Mouse (Mus musculus) stomach, embryonic 16.5 days (tissue): ENCODE measurements at regions not wholly inside any gene's neighbourhood (a gene's known extent, or its start where the extent isn't known, plus 50 kb on each side); places are given as distances from the start of the nearest gene placed in this dataset.
A peak's percentile ranks its signal among the peaks of the same experiment; 100 is the strongest.

Experiments used
- ATAC-seq: fragments of 200-750 bp; cut with Nextera tagmentation; 2 replicates; pipeline ENCODE4 v1.8.0; 2017; ENCODE audit warnings: moderate number of reproducible peaks, moderate TSS enrichment; ENCODE audit not compliant: insufficient read depth, low FRiP score
- H3K27ac ChIP-seq: fragments of 300-500 bp; sonication (generic); 2 replicates; pipeline ENCODE4 v1.5.1; 2014; ENCODE audit warnings: low read length
- H3K27me3 ChIP-seq: fragments of 300-500 bp; sonication (generic); 2 replicates; pipeline ENCODE4 v1.6.1; 2014; ENCODE audit warnings: low read length, control low read depth, mixed read lengths; ENCODE audit not compliant: control insufficient read depth, insufficient read depth
- H3K36me3 ChIP-seq: fragments of 300-500 bp; sonication (generic); 2 replicates; pipeline ENCODE4 v1.6.1; 2014; ENCODE audit warnings: low read length; ENCODE audit not compliant: control insufficient read depth, insufficient read depth
- H3K4me1 ChIP-seq: fragments of 300-500 bp; sonication (generic); 2 replicates; pipeline ENCODE4 v1.6.1; 2014; ENCODE audit warnings: low read length, control low read depth, mixed read lengths; ENCODE audit not compliant: control insufficient read depth, insufficient read depth
- H3K4me2 ChIP-seq: fragments of 300-500 bp; sonication (generic); 2 replicates; pipeline ENCODE4 v1.6.1; 2014; ENCODE audit warnings: low read depth, low read length, mixed read lengths
- H3K4me3 ChIP-seq: fragments of 300-500 bp; sonication (generic); replicated peaks from 2 replicates; pipeline ENCODE4 v1.5.1; 2014; ENCODE audit warnings: mild to moderate bottlenecking, low read length
- H3K9ac ChIP-seq: fragments of 300-500 bp; sonication (generic); 2 replicates; pipeline ENCODE4 v1.6.1; 2014; ENCODE audit warnings: low read length
- H3K9me3 ChIP-seq: fragments of 300-500 bp; sonication (generic); replicated peaks from 2 replicates; pipeline ENCODE4 v1.6.1; 2016; ENCODE audit warnings: low read length, control low read depth; ENCODE audit not compliant: control insufficient read depth
- WGBS: fragments of 180-500 bp; shearing (Covaris S2); extraction: QIAGEN DNeasy Blood & Tissue Kit; methylation state at CpG from one replicate; pipeline ENCODE4 v1.1.7; 2014; 5-methylcytosine and 5-hydroxymethylcytosine counted together

- Histone ChIP-seq H3K4me1 (no peaks in the 10 kb centered on the region), H3K27ac (no peak overlapping the region), H3K4me2 (no peak overlapping the region), H3K27me3 (no peaks in the 10 kb centered on the region), H3K9ac (no peak overlapping the region), H3K9me3 (no peaks in the 10 kb centered on the region), H3K36me3 (no peaks in the 10 kb centered on the region), H3K4me3 (no peak overlapping the region)
- WGBS = 74% methylated on average over 4 of the region's 4 CpGs
- no peak for ATAC-seq
Measured at GRCm38 (mm10) chr15:59737247-59737646, 279.2 kb downstream of the 4933412E24Rik start.

- no peaks in the 10 kb centered on the region for H3K9me3 ChIP-seq
- no peak overlapping the region for H3K4me3 ChIP-seq
- ATAC-seq = no peak
- no peaks in the 10 kb centered on the region for H3K36me3 ChIP-seq
- no peak overlapping the region for H3K27ac ChIP-seq
- 85% methylated on average over 1 of the region's 1 CpGs for WGBS
- no peaks in the 10 kb centered on the region for H3K4me1 ChIP-seq
- H3K4me2 ChIP-seq = no peak overlapping the region
- no peak overlapping the region for H3K9ac ChIP-seq
- H3K27me3 ChIP-seq = no peaks in the 10 kb centered on the region
Measured at GRCm38 (mm10) chr15:59734376-59734775, 282.0 kb downstream of the 4933412E24Rik start.

- Histone ChIP-seq H3K27ac (no peak overlapping the region), H3K4me2 (no peak overlapping the region), H3K9ac (no peak overlapping the region), H3K27me3 (no peaks in the 10 kb centered on the region), H3K4me1 (no peaks in the 10 kb centered on the region), H3K36me3 (no peaks in the 10 kb centered on the region), H3K9me3 (no peaks in the 10 kb centered on the region), H3K4me3 (no peak overlapping the region)
- no peak for ATAC-seq
- whole genome bisulfite sequencing = 82% methylated on average over 3 of the region's 3 CpGs
Measured at GRCm38 (mm10) chr15:59733932-59734331, 282.5 kb downstream of the 4933412E24Rik start.

GRCm38 (mm10) chr15:59733031-59733810 is 283.2 kb downstream of the 4933412E24Rik start:
- no peaks in the 10 kb centered on the region for H3K27me3 ChIP-seq
- H3K4me2 ChIP-seq = no peak overlapping the region
- no peaks in the 10 kb centered on the region for H3K9me3 ChIP-seq
- no peak overlapping the region for H3K9ac ChIP-seq
- H3K4me1 ChIP-seq = peaks cover 5% of the 10 kb centered on the region; the same call in 1 of the 2 replicates
- WGBS = 78% methylated on average over 12 of the region's 12 CpGs
- no peaks in the 10 kb centered on the region for H3K36me3 ChIP-seq
- no peak for ATAC-seq
- no peak overlapping the region for H3K4me3 ChIP-seq
- no peak overlapping the region for H3K27ac ChIP-seq

GRCm38 (mm10) chr15:59731129-59731528 is 285.3 kb downstream of the 4933412E24Rik start:
- Histone ChIP-seq H3K27me3 (no peaks in the 10 kb centered on the region), H3K4me3 (no peak overlapping the region), H3K9me3 (no peaks in the 10 kb centered on the region), H3K4me2 (no peak overlapping the region), H3K9ac (no peak overlapping the region), H3K4me1 (peaks cover 8% of the 10 kb centered on the region; the same call in 1 of the 2 replicates), H3K27ac (no peak overlapping the region), H3K36me3 (no peaks in the 10 kb centered on the region)
- 75% methylated on average over 8 of the region's 8 CpGs for WGBS
- no peak for ATAC-seq

GRCm38 (mm10) chr15:59728817-59729560 is 287.4 kb downstream of the 4933412E24Rik start:
- H3K27ac ChIP-seq = peak overlapping the region; percentile 60

GRCm38 (mm10) chr15:59728131-59728601 is 288.2 kb downstream of the 4933412E24Rik start:
- Histone ChIP-seq H3K36me3 (no peaks in the 10 kb centered on the region), H3K4me3 (no peak overlapping the region), H3K27me3 (no peaks in the 10 kb centered on the region), H3K9ac (no peak overlapping the region), H3K4me2 (0 out of 2 replicates have a peak overlapping the region, but pooled peaks have one; percentile 4), H3K4me1 (peaks cover 8% of the 10 kb centered on the region; the same call in 1 of the 2 replicates), H3K27ac (peak overlapping the region; percentile 60), H3K9me3 (no peaks in the 10 kb centered on the region)
- whole genome bisulfite sequencing = 53% methylated on average over 8 of the region's 8 CpGs
- peak; percentile 80 for ATAC-seq

More at GRCm38 (mm10) chr15:59728817-59729560, 287.4 kb downstream of the 4933412E24Rik start:
- H3K9me3 ChIP-seq = no peaks in the 10 kb centered on the region
- H3K36me3 ChIP-seq = no peaks in the 10 kb centered on the region
- H3K4me3 ChIP-seq = no peak overlapping the region
- 74% methylated on average over 11 of the region's 11 CpGs for whole genome bisulfite sequencing
- H3K27me3 ChIP-seq = no peaks in the 10 kb centered on the region
- no peak for ATAC-seq
- H3K4me1 ChIP-seq = peaks cover 8% of the 10 kb centered on the region; the same call in 1 of the 2 replicates
- H3K9ac ChIP-seq = no peak overlapping the region
- 0 out of 2 replicates have a peak overlapping the region, but pooled peaks have one; percentile 4 for H3K4me2 ChIP-seq

- Histone ChIP-seq H3K4me1 (peaks cover 8% of the 10 kb centered on the region; the same call in 1 of the 2 replicates), H3K9ac (no peak overlapping the region), H3K4me3 (no peak overlapping the region), H3K4me2 (no peak overlapping the region), H3K36me3 (no peaks in the 10 kb centered on the region), H3K27me3 (no peaks in the 10 kb centered on the region), H3K9me3 (no peaks in the 10 kb centered on the region), H3K27ac (no peak overlapping the region)
- WGBS = 78% methylated on average over 4 of the region's 4 CpGs
- no peak for ATAC-seq
Measured at GRCm38 (mm10) chr15:59725881-59726280, 290.5 kb downstream of the 4933412E24Rik start.
